Mouse (Mus musculus) 3134 (cell line): ENCODE results near the gene Hesx1.
A peak's percentile ranks its signal among the peaks of the same experiment; 100 is the strongest.
"Not testable (repeated sequence)": the region's sequence is repeated elsewhere in the genome, so short reads cannot be mapped to it uniquely, and the experiment has no call there.

Experiments
- DNase-seq: peaks from one replicate; pipeline ENCODE4 v3.0.0-alpha.2; 2011; ENCODE audit warnings: low spot score; ENCODE audit not compliant: insufficient read length; ENCODE audit errors: extremely low read depth

The Hesx1 gene

GRCm38 (mm10) chr14:26994211-26994741 lies at the start of gene Hesx1:
Gene Hesx1, plus strand, starts transcription at chr14:26994416.
- no peak for DNase-seq

DNA sequence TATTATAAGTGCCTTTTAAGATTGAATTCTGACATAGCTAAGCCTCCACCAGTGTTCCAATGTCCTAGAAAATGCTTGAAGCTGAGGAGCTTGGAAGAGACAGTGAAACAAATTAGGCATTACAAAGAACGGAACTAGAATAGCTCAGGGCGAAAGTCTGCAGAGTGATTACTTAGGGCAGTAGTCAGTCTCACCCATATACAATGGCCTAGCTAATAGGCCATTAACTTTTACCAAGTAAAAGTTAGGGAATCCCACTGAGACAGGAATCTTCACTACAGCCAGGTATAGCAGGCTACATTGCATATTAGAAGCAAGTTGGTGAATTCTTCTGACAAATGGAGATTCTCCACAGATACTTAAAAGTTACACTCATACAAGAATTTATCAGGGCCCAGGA lies 38.1 kb upstream of the Hesx1 start:
- DNase-seq = not testable (repeated sequence)

GRCm38 (mm10) chr14:26960518-26960917 lies 33.7 kb upstream of the Hesx1 start:
- DNase-seq = no peak

DNA sequence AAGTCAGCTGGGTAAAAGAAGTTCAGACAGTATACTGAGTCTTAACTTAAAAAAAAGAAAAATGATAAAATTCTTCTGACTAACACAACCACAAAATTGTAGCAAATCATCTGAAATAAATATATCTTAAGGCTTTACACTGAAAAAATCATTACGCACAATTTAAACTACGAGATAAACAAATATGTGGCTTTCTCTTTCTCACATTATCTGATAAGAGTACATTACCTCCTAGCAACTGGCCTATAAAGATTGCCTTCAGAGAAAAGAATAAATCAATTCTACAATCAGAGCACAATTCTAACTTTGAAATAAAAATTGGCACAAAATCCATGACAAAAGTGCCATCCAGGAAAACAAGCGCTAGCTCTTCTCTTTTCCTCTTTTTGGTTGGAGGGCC lies 25.1 kb upstream of the Hesx1 start:
- DNase-seq = no peak

DNA sequence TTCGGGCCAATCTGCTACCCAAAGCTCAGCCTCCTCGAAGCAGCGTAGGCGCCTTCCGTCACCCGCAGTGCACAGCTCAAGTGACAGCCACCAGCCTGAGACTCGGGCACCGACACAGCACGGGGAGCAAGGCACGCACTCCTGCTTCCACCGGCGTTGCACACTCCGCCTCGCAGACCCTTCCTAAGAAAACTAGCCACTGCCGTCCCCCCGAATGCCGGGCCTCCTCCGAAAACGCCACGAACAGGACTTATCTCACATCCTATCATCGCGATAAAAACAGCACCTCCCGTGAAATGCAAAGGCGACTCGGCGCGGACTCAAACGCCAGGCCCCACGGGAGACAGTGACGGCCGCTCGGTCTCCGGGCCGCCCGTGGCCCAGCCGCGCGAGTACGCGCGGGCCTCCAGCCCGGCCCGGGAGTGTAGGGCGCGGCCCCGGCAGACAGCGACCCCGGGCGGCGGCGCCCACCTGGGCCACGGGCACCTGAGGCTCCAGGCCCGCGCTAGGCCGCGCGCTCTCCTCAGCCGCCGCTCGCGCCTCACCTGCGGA lies 24.3 kb upstream of the Hesx1 start:
- peak; percentile 79 for DNase-seq

DNA sequence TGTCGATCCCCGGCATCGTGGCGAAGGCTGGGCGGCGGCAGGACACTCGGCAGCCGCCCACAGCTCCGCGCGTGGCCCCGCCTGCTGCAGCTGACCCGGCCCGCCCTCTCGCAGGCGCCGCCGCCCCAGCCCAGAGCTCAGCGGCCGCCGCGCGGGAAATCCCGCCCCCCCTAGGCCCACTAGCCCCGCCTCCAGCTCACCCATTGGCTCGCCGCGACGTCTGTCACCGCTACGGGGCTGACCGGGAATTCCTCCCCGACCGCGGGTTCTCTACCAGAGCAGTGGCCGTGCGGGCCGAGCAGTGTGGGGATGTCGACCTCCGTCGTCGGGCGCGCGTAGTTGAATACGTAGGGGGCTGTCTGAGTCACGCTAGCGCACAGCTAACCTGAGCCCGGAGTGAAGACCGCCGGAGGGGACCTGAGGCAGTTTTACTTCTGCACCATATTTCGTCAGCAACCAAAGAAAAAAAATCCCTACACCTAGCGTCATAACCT lies 23.7 kb upstream of the Hesx1 start:
- DNase-seq = peak; percentile 93

- no peak for DNase-seq
Measured at GRCm38 (mm10) chr14:26971106-26971789, 23.0 kb upstream of the Hesx1 start, which contains the start of gene Appl1. Gene Appl1, minus strand, starts transcription at chr14:26971232.

DNA sequence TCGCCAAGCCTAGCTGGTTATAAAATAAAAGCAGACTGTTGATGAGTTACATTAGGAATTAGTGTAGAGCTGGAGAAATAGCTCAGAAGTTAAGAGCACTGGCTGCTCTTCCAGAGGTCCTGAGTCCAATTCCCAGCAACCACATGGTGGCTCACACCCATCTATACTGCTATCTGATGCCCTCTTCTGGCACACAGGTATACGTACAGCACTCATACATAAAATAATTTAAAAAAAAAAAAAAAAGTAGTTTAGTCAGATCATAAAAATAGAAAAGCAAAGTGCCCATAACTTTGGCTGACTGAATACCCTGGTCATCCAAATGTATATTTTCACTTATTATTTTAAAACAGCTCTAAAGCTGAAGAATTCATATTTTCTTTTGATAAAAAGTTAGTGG lies 21.1 kb upstream of the Hesx1 start:
- no peak for DNase-seq

DNA sequence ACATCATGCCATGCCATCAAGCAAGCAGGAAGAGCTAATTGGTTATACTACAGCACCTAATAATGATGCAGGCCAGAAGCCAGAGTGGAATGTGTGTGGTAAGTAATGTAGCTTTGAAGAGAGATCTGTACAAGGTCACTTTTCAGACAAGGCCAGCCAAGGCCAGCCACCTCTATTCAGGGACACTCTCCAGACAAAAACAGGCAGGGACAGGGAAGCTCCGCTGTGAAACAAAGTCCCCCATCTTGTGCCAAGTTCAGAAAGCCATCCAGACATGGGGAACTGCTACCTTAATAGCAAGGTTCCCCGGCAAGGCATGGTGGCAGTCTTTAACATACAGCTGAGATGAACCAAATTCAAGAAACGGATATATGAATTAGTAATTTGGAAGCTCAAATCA lies 18.7 kb upstream of the Hesx1 start:
- no peak for DNase-seq

DNA sequence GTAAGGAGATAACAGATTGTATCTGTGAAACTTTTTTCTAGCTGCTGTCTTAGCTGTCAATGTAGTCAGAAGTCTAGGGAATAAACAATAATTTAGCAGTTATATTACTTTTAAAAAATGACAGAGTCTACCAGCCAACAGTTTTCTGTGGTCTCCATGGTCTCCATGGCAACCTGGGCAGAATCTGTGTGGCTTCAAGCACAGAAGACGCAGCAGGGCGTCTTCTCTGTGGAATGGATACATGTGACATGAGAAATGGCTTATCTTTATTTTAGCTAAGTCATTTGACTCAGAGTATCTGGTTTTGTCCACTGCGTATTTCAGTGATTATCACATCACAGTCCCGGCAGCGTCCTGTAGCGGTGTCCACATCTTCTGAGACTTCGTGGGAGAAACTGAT lies 18.0 kb upstream of the Hesx1 start:
- no peak for DNase-seq

- no peak for DNase-seq
Measured at GRCm38 (mm10) chr14:26977500-26977899, 16.7 kb upstream of the Hesx1 start.

DNA sequence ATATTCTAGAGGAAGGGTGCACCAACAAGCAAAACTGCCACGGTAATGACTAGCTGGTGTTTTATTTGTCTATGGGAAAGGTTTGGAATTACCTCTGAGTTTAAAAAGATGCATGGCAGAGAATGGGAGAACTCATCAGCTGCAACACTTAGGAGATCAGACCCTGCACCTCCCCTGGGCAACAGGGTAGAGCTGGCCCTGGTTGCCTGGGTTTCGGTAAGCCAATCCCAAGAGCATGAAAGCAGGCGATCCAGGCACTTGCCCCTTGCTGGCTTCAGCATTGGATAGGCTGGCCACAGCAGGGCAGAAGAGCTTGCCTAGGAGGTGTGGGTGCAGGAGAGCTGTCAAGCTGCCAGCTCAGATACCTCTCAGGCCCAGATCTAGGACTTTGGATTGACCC lies 14.4 kb upstream of the Hesx1 start:
- no peak for DNase-seq

DNA sequence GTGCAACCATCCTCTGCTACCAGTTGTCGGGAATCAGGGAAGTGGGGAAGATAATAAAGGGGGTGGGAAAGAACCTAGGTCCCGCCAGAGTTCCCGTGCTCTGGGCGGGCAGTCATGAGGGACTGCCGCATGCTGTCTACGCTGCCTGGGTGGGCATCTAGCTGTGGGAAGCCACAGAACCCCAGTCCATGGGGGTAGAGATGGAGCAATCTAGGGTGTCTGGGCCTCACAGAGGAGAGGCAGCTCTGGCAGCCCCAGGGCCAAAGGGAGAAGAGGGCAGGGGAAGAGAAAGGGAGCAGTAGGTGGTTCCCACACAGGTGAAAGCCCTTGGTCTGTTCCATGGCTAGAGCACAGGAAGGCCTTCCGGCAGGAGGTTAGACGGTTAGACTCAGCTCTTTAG lies 13.2 kb upstream of the Hesx1 start:
- no peak for DNase-seq

DNA sequence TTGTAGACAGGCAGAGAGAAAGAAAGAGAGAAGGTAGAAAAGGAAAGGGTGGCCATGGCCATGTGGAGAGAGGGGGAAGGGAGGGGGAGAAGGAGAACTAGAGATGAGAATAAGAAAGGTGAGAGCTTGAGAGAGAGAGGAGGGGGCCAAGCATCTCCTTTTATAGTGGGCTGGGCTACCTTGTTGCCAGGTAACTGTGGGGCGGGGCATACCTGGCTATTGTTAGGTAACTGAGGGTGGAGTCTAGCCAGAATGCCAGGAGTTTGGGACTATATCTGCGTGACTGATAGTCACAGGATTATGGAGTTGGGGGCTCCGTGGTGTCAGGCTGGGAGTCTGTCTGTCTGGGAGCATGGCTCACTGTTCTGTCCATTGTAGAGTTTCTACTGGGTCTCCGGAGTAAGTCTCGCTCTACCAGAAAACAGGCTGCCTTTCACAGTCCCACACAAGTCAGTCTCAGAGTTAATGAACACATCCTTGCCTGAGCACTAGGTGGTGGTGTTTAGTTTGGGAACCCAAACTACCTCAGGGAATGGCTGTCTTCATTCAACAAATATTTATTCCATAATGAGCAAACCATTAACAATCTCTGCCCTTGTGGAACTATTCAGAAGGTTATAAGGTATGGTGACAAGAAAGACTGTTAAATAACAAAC lies 12.6 kb upstream of the Hesx1 start:
- no peak for DNase-seq

DNA sequence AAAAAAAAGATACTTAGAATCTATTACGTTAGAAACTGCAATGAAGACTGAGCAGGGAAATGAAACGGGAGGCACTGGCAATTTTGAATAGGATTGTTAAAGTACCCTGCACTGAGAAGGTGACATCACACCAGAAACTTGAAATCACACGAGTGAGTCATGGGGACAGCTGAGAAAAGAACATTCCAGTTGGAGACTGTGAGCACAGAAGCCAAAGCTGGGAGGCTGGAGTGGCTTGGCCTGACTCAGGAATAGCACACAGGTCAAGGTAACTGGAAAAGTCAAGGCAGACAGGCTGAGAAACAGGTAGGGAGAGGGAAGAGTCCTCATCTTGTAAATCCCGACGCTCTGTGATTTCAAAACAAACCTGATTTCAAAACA lies 12.1 kb upstream of the Hesx1 start:
- DNase-seq = no peak

DNA sequence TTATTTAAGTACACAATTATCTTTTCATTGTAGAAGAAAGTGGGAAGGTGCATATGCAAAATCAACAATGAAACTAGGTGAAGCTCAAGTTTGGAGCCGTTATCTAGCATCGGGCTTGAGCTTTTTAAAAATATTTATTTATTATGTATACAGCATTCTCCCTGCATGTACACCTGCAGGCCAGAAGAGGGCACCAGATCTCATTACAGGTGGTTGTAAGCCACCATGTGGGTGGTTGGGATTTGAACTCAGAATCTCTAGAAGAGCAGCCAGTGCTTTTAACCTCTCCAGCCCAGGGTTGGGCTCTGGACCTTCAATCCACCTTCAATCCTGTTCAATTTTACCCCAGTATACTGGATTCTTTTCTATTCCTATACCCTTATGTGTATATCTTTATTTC lies 5.5 kb upstream of the Hesx1 start:
- no peak for DNase-seq

DNA sequence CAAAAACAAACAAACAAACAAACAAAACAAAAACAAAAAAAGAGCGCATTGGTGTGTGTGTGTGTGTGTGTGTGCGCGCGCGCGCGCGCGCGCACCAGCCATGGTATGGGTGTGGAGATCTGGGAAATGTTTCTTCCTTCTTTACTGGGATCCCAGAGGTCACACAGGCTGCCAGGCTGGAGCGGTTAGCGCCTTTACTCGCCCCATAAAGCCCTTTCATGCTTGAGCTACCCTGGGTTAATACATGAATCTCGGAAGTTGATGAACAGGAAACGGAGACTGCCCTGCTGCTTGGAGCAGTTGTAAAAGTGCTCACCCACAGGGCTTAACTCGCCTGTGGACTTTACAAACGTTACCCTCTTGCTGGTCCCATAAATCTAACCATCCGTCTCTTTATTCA lies 2.6 kb upstream of the Hesx1 start:
- no peak for DNase-seq

- no peak for DNase-seq
Measured at GRCm38 (mm10) chr14:26993427-26993826, 789 bp upstream of the Hesx1 start.

- no peak for DNase-seq
Measured at GRCm38 (mm10) chr14:26996257-26996656, 2.0 kb downstream of the Hesx1 start.

DNA sequence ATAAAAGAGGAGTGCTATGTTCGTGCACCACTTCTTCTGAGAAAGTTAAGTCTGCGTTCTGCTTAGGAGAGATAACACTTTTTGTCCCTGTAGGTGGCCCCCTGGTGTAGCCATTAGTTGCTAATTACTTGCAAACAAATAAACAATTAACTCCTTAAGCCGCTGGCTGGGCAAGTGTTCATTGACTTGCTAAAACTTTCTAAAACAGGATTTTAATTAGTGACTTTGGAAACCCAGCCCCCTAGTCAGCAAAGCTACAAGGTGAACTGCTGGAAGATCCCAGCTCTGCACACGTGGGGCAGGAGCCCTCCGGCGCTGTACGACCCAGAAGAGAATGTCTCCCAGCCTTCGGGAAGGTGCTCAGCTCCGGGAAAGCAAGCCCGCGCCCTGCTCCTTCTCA lies 6.2 kb downstream of the Hesx1 start:
- DNase-seq = no peak

DNA sequence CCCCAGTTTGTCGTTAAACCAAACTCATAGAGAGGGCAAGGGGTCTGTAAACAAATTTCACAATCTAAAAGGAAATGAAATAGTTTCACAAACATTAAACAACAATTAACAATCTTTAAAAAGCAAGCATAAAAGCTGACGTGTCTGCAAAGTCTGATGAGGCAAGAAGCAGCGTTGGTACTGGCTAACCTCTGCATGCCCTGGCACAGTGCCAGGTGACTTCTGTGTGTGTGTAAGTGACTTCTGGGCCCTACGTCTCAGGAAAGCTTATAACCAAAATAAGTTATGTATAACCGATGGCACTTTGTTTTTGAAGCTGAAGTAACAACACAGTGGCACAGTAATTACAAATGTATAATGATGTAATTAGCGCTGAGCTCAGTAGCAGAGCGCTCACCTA lies 10.7 kb downstream of the Hesx1 start:
- no peak for DNase-seq

GRCm38 (mm10) chr14:27005937-27006336 lies 11.7 kb downstream of the Hesx1 start:
- DNase-seq = no peak
